Mouse (Mus musculus) cerebellum, adult 9-10 months (tissue): ENCODE results near the gene Ikzf4.

Experiments used
- DNase-seq: peaks from one replicate; pipeline ENCODE4 v3.0.0; 2022

Ikzf4 gene

DNA sequence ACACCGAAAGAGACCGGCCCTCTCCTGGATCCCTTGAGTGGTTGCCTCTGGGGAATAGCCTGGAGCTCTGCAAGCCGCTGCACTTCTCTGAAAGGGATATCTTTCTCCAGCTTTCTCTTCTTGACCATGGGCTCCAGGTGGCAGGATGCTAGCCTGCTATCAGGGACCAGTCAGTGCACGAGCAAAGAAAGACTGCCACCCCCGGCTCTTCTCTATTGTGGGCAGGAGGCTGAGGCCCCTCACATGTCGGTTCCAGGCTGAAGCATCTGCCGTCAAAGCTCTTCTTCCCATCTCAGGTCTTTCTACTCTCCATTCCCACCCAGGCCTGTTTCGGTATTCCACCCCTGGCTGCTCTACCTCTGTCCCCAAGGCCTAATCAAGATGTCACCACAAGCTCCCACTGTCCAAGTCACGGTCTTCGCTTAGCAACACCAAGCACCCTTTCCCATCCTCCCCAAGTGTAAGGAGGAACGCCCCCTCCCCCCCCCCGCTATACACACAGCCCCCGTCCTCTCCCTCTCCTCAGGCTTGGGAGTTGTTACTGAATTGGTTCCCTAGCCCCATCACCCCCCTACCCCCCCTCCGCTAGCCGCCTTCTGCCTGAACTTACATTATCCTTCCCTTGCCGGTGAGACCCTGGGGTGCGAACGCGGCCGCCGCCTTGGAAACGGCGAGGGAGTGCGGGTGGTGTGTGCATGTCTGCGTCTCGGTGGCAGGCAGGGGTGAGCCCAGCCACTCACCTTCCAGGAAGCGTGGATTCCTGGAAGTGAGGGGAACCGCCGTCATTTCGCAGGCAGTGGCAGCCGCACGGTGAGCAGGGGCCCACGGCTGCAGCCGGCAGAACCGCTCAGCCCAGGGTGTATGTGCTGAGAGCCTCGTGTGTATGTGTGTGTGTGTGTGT, at the start of gene Ikzf4:
Gene Ikzf4, minus strand, starts transcription at position 881 of the 901 bp plus-strand sequence.
- peak; percentile 61 for DNase-seq

DNA sequence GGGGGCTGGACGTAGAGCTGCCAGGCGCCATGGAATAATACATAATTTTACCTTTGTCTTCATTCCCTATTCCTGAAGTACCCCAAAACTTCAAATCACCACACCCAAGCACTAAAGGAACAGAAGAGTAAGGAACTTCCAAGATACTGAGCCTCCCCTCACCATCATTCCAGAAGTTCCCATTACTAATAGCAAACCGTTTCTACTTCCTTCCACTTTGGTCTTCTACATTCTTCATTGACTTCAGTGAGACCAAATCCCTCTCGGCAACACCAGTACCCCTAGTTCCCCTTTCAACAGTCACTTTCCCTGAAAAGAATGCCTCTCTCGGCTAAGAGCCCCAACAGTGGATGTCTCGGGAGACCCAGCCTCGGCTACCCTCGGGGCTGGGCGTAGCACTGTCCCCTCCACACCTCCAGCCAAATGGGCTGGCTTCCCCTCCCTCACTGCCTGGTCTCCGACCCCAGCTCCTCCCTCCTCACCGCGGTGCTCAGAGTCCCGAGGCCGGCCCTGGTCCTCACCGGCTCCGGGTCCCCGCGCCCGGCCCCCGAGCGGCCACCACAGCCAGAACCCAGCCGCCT, 49.7 kb upstream of the Ikzf4 start:
- DNase-seq, result no peak

DNA sequence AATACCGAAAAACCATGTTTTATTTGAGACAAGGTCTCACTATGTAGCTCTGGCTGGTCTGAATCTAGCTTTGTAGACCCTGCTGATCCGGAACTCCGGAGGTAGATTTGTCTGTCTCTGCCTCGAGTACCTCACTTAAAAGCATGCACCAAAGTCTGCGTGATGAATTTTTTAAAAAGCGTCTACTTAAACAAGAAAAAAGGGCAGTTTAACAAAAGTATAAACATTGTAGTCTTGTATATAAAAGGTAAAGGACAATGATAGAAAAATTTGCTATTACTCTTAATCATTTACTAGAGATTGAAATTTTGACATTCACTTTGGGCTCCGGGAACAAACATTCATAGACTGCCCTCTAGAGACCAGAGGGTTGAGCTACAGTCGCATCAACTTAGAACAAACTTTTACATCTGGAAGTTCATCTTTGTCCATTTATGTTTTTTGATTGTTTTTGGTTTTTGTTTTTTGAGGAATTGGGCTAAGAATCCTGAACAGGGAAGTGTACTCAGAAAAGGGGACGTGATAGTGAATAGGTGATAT, 28.7 kb upstream of the Ikzf4 start:
- DNase-seq, result peak; percentile 63

DNA sequence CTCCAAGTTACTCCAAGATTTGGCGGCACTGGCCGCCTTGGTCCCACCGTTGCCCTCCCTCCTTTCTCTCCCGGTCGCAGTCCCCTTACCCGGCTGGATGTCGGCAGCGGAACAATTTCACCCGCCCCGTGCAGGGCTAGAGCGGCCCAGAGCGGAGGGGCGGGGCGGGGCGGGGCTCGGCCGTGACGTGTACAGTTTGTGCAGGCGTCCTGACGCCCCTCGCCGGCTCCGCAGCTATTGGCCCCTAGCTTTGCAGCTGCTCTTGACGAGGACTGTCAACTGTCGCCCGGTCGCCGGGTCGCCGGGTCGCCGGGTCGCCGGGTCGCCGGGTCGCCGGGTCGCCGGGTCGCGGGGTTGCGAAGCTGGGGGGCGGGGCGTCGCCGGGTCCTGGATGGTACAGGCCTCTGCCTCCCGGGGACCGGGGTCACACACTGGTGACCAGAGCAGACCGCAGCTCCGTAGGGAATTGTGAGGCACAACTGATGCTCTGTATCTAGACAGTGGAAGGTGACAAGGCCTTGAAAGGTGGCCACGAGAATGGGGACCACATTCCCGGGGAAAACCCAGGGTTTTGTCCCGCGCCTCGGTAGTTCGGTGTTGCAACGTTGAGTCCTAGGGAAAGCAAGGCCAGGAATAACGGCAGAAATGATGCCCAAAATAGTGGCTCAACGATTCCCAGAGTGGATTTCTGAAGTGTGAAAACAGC, 28.1 kb upstream of the Ikzf4 start, which contains the start of gene Suox:
Gene Suox, minus strand, starts transcription at position 311 of the 706 bp plus-strand sequence.
- DNase-seq, result peak; percentile 83

DNA sequence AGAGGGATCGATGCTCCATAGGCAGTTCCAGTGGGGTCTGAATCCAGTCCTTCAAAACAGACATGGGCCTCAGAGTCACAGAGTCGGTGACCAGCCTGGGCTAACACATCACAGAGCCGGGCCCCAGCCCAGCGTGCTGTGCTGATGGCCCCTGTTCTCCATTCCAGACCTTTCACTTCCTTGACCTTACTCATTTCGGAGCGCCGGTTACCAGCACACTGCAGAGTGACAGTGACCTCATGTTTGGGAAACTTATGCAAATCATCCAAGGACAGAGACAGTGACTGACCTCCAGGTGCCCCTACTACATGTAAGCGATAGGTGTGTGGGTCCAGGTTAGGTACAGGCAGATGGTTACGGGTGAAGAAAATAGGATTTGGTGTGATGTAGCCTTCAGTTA, 25.4 kb upstream of the Ikzf4 start:
- DNase-seq, result no peak

DNA sequence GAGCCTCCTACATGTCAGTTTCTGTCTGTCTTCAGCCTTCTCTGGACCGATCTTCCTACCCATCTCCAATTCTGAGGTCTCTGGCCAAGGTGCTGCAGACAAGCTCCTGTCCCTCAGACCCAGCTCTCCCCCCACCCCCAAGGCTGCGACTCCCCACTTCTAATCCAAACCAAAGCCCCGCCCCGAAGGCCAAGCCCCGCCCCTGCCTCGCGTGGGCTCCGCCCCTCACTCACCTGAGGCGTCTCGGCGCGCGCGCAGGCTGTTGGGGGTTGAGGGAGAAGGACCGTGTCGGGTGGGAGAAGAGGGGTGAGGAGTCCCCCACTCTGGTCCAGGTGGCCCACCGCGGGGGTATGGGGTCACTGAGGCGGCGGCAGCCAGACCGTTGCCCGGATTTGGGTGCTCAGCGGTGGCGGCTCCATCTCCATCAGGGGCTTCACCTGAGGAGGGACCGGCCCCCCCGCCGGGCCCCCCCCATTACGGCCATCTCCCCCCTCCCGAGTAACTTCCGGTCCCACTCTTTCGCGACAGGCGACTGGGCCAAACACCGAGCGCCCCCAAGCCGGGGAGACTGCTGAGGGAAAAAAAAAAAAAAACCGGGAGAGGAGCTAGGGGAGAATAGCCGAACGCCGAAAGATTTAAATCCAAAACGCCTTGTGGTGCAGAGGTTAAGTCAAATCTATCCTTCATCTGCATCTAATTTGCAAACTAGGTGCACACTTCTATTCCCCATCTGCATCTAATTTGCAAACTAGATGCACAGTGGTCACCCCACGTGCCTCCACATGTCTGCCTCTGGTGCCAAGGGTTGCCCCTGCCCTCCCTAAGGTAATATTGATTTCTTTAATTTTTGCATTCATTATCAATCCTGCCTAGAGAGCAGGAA, 23.2 kb upstream of the Ikzf4 start:
- peak; percentile 90 for DNase-seq

DNA sequence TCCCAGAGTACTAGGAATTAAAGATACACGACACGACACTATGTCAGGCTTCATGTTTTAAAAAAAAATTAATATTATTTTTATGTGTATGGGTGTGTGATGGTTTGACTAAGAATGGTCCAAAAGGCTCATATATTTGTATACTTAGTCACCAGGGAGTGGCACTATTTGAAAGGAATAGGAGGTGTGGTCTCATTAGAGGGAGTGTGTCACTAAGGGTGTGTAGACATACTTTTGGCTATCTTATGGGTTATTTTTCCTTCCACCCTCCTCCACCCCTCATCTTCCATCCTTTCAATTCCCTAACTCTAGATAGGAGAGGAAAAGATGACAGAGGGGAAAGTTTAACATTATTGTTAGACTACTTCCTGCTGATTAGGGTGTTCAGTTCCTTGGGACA, 20.0 kb upstream of the Ikzf4 start:
- DNase-seq, result no peak

DNA sequence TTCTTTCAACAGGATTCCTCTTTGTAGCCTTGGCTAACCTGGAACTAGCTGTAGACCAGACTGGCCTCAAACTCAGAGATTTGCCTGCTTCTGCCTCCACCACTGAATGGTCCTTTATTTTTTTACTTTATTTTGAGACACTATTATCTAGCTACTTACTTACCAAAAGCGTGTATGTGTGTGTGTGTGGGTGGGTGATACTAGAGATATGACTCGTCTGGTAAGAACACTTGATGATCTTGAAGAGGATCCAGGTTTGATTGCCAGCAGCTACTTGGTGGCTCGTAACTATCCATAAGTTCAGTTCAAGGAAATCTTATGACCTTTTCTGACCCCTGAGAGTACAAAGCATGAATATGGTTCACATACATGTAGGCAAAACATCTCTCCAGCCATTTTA, 19.5 kb upstream of the Ikzf4 start:
- no peak for DNase-seq

DNA sequence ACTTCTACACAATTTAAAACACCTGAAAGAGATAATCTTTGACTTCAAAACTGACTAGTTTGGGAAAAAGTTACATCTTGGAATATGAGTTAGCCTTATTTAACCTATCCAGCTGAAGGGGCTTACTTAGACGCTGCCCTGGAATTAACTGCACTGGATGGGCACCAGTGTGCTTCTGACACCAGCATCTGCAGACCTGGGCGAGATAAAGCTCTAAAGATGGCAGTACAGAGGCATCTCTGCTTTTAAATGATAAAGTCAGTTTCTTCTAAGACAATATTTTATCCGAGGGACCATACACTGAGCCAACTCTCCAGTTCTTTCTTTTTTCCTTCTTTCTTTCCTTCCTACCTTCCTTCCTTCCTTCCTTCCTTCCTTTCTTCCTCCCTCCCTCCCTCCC, 19.0 kb upstream of the Ikzf4 start:
- DNase-seq, result no peak

DNA sequence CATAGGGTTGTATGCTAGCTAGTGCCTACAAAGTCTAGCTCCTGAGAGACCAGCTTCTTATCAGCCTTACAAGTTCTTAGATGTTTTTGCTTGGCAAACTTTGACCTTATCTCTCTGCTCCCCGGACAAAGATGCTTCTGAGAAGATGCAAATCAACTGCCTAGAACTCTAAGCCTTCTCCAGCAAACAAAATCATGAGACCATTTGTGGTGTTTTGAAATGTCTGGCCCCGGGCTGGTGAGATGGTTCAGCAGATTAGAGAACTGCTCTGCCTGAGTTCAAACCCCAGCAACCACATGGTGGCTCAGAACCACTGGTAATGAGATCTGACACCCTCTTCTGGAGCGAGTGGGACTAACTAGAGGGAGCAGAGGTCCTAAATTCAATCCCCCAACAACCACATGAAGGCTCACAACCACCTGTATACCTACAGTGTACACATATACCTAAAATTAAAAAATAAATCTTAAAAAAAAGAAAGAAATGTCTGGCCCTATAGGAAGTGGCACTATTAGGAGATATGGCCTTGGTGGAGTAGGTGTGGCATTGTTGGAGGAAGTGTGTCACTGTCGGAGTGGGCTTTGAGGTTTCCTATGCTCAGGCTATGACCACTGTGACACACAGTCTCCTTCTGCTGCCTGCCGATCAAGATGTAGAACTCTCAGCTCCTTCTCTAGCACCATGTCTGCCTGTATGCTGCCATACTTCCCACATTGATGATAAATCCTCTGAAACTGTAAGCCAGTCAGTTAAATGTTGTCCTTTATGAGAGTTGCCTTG, 17.8 kb upstream of the Ikzf4 start:
- no peak for DNase-seq

DNA sequence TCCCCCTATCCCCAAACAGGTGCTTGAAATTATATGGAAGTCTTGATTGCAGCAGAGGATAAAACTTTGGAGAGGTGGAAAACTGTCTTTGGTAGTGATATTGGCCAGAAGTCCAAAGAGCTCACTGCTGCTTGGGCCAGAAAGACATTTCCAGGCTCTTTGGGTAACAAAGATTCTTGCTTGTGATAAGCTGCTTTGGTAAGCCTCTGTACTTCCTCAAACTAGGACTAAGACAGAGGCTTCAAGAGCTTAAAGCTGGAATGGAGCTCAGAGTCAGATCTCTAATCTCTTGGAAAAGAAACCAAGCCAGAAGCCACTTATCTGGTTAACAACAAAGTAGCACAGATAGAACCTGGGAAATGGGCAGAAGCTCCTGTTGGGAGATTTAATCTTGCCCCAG, 16.7 kb upstream of the Ikzf4 start:
- DNase-seq, result no peak

DNA sequence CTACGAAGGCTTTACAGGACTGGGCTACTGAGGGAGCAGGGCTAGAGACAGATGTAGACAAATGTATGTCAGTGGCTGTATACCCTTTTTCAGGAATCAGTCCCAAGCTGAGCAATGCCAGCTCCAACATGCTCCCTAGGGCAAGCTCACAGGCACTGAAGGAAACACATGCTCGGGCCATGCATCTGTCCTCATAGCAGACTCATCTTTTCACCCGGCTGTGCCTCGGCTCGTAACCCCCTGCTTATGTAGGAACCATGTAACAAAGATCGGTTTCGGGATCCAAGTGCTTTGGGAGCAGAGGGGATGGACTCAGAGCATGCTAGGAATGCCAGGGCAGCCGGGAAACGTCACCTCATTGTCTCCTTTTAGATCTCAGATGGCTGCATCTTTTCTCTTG, 13.7 kb upstream of the Ikzf4 start:
- DNase-seq, result no peak

DNA sequence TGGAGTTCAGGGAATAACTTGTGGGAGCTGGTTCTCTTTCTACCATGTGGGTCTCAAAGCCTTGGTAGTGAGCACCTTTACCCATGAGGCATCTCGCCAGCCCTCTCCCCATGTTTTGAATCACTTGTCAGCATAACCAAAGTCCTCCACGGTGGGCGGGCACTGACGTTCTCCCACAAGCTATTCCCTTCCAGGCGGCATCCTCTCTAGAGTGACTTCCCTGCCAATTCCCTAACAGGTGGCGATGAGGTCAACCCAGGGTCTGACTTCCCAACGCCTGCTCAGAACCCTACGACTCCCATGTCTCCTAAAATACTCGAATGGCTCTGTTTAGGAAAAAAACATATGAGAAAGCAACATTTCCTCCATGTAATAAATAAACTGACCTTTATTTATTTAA, 12.1 kb upstream of the Ikzf4 start:
- DNase-seq, result no peak

DNA sequence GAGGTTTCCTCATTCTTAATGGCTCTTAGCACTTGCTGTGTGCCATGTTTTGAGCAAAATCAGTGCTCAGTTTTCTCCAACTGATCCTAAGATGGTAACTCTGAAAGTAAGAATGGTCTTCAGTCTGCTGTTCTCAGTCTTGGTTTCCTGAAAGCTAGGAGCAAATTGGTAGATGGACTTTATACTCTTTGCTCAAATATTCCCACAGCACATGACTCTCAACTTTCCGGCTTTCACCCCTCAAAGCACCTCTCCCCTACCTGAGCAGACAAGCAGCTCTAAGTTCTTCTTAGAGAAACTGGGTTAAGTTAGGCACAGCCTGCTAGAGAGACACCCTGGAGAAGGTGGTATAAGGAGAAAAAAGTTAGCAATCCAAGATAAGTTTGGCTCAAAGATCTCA, 10.9 kb upstream of the Ikzf4 start:
- DNase-seq, result no peak

DNA sequence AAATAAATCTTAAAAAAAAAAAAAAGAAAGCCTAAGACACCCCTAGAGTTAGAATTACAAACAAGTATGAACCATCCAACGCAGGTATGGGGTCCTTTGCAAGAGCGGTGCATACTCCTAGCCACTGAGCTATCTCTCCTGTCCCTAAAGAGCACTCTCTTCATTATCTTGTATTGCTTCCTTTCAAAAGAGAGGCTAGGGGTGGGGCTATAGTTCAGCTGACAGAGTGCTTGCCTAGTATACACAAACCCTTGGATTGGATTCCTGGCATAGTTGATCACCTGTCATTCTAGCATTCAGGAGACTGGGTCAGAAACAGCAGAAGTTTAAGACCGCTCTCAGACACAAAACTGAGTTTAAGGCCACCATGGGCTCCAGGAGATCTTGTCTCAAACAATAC, 9.5 kb upstream of the Ikzf4 start:
- no peak for DNase-seq

DNA sequence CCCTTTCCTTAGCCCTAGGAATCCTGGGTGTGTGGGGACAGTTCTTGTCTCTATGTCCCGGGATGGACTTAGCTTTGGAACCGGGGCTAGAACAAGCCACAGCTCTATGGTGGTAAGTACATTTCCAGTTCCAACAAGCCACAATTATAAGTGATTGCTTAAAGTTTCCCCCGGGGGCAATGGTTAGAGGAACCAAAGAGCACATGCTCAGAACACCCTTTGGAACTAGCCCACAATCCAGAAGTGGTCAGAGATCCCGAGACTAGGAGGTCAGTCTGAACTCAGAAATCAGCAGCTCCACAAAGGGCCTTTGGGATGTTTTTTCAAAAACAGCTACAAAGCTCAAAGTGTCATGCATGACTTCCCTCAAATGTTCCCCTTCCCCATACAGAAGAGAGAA, 8.1 kb upstream of the Ikzf4 start:
- DNase-seq, result no peak

DNA sequence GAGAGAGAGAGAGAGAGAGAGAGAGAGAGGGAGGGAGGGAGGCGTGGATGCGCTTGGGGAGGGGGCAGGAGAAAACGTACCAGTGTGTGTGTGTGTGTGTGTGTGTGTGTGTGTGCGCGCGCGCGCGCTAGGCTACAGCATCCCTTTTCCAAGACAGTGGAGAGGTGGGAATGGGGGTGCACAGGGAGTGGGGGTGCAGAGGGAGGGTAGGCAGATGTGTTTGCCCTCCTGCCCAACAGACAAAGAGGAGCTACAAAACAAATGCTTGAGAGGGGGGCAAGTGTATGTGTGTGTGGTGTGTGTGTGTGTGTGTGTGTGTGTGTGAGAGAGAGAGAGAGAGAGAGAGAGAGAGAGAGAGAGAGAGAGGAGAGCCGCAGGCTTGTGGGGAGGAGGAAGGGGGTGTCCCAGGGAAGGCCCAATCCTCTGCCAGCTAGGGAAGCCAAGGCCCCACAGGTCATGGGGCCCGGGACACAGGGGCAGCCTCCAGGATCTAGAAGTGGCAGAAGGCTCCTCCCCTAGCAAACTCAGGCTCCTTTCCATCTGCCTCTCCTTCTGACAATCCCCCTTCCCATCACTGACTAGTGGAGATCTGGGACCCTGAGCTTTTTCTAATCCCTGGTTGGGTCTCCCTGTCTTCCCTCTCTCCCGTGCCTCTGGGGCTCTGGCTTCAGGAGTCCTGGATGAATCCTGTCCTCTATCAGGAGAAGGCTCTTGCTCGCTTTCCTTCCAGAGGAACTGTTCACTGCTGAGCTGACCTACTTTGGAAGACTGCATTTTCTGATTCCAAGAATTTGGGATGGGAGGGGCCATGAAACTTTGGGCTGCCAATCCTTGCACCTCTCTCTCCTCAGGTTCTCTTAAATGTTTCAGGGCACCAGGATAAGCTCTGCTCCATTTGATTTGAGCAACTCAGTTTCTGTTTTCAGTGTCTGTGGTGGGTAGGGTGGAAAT, 623 bp upstream of the Ikzf4 start:
- DNase-seq, result peak; percentile 46

DNA sequence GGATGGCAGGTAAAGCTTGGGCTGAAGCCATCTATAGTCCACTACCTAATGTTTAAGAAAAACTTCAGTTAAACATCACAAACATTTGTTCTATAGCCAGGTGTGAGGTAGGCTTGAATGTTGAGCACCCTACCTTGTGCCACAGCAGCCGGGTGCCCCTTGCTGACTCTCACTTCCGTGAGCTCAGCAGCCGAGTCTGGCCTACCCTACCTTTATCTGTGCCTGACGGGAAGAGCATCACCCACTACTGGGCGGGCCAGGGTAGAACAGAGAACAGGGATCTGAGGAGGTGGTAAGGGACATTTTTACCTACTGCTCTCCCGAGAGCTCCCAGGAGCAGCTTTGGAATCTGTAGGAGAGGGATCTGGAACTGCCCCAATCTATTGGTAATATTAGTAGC, 3.0 kb downstream of the Ikzf4 start:
- DNase-seq, result no peak

DNA sequence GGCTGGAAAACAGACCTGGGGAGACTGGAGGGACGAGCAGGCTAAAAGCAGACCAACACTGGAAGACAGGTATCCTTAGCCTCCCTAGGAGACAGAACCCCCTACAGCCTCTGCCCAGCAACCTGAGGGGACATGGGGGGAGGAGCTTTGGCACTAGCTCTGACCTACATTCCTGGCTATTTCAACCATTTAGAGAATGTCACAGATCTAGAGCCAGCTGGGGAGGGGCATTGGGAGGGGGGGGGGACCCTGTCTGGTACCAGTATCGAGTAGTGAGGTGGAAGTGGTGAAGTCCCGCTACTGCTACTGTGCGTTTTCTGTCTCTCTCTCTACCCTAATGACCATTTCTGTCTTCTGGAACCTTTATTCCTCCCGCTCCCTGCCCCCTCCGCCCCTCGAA, 3.9 kb downstream of the Ikzf4 start:
- DNase-seq, result no peak

DNA sequence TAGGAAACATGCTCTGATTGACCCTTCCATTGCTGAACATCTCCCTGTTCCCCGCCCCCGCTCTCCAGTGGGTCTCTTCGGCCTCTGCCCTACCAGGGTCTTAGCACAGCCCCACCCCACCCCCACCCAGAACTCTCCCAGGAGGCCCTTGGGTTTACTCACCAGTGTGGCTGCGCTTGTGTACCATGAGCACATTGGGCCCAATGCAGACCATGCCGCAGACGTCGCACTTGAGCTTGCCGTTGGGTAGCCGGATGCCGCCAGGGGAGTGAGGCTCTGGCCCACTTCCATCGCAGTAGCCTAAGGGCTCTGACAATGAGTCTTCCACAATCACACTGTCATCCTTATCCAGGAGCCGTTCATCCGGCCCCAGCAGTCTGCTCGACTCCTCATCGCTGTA, 4.9 kb downstream of the Ikzf4 start:
- DNase-seq, result no peak

DNA sequence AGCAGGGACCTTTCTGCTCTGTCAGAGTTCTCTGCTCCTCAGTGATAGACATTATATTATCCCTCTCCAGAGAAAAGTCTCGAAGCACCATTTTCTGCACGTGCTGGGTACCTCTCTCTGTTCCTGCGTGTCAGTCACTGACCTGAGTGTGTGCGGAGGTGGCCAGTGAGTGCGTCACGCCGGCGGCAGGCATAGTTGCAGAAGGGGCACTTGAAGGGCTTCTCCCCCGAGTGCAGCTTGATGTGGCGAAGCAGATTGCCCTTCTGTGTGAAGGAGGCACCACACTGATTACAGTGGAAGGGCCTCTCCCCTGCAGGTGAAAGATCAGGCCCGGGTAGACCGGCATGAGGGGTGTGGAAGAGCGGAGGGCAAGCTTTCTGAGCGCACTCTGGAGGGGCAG, 5.8 kb downstream of the Ikzf4 start:
- no peak for DNase-seq
